Mouse (Mus musculus): ENCODE results near the gene 1700086D15Rik.

- TF ChIP-seq CTCF (conservative IDR thresholded peaks at IDR 0.05; ENCODE audit: insufficient read depth, insufficient read length, low read depth, low read length) (no peak), POLR2A (IDR thresholded peaks at IDR 0.05; ENCODE audit: low read depth, low read length) (no peak)
Measured at GRCm38 (mm10) chr11:65153006-65153405, 6.7 kb downstream of the 1700086D15Rik start.

Data from kidney, adult 2 months (tissue).